Mouse (Mus musculus): Measurements from ENCODE around the gene Plau.

Gene Plau

DNA sequence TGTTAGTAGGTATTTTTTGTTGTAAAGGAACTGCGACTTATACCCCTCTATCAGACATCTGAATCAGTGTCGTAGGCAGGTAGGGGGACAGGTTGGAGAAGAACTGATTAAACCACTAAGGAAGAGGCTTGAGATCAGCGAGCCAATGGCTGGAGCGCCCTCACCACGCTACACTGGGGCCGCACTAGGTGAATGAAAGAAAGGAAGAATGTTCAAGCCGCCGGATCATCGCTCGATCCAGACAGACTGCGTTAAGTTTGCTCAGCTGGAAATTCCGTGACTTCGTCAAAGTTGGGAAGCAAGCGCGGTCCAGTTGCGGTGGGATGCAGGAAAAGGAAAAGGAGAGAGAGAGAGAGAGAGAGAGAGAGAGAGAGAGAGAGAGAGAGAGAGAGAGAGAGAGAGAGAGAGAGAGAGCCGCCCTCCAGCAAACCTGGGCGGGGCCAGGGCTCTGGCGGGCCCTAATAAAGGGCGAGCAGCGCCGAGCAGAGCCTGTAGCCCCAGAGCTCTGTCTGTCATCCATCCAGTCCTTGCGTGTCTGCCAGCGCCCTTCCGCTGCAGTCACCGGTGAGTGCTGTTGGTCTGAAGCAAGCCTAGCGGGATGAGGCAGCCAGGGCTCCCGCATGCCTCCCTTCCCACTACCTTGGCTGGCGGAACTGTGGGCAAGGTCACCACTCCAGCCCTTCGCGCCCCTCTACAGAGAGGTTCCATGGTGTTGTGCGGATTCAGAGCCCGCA, at the start of gene Plau:
Gene Plau (plus strand): TSS at position 490 of the 734 bp plus-strand sequence.
- DNase-seq (ENCODE audit: low spot score), result peak; percentile 88

DNA sequence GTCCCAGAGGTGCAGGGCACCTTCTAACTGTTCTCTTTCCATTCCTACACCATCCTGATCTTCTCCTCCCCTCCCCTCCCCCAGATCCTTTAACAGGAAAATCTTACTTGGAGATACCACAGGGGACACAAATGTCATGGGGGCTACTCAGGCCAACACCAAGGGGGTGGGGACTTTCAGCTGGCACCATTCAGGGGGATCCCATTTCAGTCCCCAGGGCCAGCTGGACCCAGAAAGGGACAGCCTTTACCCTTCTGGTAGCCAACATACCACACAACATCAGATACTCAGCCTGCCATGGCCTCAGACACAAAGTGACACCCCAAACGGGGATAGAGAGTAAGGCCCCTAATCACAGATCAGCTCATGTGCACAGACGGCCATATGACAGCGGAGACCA, 48.3 kb upstream of the Plau start:
- DNase-seq (ENCODE audit: low spot score), result no peak

DNA sequence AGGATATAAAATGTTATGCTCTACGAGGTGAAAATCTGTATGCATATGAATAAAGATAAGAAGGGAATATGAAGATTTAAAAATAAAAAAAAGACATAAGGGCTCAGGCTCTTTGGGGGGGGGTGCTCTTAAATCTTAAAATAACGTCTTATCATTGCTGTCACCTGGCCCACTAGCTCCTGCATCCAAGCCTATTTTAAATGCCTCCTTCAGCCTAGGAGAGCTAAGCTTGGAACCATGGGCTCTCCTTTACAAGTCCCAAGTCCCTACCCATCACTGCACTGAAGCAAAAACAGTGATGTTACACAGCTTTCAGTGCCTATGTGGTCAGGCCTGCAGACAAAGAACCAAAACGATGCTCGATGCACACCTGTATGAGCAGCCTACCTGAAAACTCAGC, 46.9 kb upstream of the Plau start:
- no peak for DNase-seq (ENCODE audit: low spot score)

DNA sequence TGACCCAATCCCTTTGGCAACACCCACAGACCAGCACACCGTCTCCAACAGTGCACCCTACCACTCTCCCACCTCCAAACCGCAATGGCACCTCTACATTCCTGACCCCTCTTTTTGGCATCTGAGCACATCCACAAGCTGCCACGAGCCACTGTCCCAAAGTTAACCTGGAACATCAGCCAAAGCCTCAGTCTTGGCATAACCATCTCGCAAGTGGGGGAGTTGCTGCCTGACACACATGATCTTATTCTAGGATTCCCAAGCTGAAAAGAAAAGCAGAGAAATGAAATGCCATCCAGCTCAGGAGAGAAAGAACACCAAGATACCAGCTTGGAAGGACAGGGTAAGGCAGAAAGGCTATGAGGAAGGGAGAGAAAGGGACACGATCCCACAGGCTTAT, 46.0 kb upstream of the Plau start:
- no peak for DNase-seq (ENCODE audit: low spot score)

DNA sequence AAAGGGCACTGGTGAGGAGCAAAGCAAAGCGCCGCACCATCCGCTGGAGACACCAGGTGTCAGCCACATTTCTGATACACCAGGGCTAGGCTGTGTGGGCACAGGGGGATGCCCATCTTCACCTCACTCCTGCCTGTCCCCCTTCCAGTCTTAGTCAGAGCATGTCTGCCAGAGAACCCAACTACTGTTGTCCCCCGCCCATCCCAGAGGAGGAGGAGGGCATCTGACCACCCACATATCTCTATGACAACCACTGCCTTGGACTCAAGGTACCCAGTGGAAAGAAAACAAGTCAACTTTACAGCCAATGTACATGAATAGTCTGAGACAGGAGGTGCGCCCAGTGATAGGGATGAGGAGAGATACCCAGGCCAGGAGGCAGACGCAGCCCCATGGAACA, 45.5 kb upstream of the Plau start:
- no peak for DNase-seq (ENCODE audit: low spot score)

DNA sequence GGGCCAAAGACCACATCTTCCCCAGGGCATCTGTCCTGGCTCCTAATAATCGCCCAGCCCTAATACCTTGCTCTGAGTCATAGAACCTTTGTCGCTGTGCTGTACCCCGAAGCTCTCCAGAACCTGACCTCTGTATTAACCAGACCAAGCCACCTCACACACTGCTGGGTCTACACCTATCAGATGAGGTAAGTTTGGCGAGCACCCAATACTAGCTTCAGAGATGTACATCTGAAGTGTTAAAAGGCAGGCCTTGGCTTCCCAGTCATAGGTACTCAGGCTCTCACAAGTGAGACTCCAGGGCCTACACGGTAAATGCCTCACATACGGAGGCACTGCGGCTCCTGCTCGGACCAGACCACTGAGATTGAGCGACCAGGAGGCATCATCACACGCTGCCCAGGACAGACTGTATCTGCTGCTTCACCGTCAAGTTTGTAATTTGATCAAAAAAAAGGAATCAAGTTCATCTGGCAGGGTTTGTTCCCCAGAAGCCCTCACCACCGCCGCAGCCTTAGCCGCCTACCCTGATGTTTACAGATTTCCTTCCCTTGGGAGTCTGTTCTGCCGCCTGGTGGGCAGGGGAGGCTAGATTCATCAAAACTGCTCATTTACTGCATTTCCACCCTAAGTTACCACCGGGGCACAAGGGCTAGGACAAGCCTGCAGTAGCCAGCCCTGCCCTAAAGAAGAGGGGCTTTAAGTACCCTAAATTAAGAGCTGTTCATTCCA, 44.8 kb upstream of the Plau start:
- no peak for DNase-seq (ENCODE audit: low spot score)

DNA sequence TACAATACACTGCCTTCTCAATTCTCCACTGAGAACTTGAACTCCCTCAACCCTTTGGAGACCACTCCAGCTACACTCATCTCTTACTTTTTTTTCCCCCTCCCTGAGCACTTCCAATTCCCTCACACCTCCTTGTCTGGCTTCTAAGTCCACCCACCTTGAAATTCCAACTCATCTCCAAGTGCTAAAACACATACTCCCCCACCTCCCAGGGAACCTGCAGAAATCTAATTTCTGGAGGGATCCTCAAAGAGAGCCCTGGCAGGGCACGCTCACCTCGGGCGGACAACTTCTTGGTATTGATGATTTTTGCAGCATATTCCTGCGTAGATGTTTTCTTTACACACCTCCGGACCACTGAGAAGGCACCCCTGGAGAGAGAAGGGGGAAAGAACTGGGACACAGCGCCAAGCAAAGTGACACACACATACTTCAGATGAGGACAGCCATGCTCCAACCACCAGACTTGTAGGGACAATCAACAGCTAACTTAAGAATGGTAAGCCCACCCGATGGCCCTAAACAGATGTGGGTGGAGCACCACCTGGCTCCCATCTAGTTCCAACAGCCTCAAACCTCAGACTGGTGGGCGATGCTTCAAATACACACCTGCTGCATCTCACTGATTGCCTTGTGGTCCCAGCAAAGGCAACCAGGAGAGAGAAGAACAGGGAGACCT, 44.1 kb upstream of the Plau start:
- no peak for DNase-seq (ENCODE audit: low spot score)

DNA sequence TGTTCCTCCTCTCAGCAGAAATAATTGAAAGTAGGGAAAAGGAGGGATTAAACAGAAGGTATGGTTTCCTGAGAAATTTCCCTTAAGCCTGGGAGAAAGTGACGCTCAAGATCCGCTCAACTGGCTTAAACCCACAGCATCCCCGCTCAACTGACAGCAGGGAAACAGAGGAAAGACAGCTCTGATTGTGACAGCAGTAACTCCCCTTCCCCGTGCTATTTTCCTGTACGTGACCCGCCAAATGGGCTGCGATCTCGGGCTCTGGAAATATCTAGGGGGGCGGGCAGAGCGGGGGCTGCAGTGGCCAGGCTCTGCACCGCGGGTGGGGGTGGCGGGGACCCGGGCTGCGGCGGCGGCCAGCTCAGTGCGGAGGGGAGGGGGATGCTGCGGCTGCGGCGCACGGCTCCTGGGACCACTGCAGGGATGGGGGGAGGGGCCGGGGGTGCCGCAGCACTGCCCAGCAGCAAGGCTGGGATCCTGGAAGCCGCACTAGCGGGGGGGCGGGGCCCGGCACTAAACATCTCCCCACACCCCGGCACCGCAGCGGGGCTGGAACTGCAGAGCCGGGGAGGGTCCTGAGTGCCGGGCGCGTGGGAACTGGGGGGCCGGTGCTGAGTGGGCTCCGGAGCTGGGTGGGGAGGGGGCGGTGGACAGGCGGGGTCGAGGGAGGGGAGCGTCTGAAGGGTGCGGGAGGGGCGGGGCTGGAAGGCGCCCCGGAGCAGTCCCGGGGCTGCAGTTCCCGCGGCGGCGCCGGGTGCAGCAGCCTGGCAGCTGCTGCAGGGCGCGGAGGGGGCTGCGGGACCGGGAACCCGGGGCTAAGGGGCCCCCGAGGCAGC, 43.3 kb upstream of the Plau start:
- DNase-seq (ENCODE audit: low spot score), result no peak

DNA sequence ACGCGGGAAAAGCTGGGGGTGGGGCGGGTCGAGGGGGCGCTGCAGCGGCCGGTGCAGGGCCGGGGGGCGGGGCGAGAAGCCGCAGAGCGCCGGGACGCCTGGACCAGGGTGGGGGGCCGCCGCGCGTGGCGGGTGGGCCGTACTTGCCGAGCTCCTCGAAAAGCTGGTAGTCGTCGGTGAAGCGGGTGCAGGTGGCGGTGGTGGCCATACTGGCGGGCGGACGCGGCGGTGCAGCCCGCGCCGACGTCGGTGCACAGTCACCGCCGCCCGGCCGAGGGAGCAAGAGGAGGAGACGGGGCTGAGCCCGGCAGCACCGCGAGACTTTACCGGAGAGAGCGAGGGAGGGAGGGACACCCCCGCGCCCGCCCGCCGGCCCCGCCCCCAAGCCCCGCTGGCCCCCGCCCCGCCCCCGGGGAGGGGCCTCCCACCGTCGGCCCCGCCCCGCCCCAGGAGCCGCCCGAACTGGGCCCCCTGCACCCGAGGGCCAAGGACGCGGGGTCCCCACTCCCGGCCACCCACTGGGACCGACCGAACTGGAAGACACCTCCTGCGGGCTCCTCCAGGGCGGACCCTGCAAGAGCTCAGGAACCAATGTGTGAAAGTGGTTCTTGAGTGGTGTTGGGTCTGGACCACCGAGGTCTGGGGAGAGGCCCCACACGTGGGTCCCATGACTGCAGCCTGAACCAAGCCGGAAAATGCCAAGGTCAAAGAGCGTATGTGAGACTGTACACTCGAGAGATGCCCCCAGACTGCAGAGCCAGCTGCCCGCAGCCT, 42.5 kb upstream of the Plau start, which contains the start of gene Camk2g:
Gene Camk2g (minus strand): TSS at position 331 of the 774 bp plus-strand sequence.
- DNase-seq (ENCODE audit: low spot score), result peak; percentile 87

DNA sequence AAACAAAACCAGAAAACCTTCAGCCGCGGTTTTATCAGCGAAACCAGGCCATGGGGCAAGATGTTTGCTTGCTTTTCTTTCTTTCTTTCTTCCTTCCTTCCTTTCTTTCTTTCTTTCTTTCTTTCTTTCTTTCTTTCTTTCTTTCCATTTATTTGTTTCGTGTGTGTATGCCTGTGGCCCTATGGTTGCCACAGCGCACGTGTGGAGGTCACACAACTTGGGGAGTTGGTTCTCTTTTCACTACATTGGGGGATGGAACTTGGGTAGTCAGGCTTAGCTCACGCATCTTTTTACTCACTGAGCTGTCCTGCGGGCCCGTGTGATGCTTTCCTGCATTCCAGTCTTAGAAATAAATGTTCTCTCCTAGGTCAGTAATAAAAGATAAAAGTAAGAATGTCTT, 41.9 kb upstream of the Plau start:
- DNase-seq (ENCODE audit: low spot score), result no peak

DNA sequence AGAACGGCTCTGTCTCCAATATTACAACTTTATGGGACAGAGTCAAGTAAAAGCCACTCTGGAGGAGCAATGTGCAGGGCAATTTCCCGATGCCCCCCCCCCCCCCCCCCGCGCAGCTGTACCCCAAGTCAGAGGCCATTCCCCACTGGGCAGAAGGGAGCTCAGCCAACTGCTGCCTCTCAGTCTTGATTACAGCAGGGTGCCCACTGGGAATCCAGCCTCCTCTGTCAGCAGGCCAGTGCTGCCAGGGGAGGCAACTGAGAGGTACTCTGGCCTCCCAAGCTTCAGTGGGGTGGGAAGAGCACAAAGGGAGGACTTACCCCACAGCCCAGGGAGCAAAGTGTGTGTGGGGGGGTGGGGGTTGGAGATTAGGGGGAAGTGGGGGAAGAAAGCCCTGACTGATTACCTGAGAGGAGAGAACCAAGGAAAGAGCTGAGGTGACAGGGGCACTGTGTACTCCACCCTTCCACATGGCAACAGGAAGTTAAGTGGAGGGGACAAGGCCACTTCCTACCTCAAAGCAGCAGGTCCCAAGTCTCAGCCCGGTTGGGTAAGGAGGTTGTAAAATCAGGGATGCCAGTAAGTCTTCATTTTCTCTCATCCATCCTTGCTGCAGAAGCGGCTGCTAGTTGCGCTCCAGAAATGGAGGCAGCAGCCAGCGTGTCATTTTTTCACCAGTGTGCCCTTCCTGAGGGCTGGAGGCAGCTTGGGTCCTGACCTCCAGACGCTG, 40.9 kb upstream of the Plau start:
- no peak for DNase-seq (ENCODE audit: low spot score)

DNA sequence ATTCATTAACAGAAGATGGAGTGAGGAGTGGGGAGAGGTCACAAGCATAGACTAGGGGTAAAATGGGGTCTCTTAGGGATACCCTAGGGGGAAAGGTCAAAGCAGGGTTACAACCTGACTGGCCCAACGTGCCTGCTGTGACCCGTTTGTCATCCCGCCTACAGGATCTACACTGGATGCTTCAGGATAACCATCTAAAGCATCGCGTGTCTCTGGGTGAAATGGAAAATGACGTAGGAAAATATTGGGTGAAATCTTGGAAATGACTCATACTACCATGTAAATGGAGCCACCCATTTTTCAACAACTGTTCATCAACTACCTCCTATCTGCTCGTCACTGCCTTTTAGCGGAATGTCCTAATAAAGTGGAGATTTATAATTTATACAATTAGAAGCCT, 40.3 kb upstream of the Plau start:
- no peak for DNase-seq (ENCODE audit: low spot score)

DNA sequence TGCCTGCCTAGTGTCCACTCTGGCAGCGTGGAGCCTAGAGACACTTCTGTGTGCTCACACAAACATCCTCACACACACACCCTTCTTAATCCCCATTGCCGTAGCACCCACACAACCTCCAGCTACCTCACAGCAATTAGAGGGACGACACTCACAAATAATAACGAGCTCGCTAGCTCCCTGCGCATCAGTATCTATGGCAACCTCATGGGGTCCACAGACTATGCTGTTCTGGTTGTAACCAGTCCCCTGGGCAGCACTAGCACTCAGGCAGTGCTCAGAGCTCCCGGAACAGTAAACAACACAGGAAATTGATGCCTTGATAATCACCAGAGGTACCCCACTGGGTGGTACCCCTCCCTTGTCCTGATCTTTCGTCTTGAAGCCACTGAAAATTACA, 39.8 kb upstream of the Plau start:
- DNase-seq (ENCODE audit: low spot score), result no peak

DNA sequence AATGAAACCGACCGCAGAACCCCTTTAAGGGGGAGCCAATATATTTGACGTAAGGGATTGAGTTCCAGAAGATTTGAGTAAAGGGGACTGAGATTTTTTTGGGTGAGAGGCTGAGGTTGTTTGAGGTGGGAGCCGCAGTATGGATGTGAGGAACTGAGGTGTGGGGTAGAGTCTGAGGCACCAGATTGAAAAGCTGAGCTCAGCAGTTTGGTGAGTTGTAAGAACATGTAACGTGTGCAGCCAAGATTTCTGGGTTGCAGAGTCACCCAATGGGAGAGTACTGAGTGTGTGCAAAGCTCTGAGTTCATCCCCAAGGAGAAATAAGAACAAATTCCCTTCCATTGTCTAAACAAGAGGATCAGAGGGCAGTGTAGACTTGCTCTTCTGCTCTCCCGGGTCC, 38.2 kb upstream of the Plau start:
- no peak for DNase-seq (ENCODE audit: low spot score)

DNA sequence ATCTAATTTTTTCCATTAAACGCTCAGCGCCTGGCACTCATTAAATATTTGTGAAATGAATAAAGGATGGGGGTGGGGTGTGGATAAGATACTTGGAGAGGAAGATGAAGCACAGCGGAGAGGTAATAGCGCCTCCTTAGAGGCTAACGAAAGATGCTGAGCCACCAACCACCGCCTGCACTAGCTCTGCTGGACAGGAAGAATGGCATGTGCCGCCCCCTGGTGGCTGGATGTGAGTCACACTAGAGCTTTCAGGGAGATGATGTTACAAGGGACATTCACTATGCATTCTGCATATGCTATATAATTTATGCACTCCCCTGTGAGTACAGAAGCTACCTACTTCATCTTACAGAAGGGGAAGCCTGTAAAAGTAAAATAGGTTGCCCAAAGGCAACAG, 37.7 kb upstream of the Plau start:
- DNase-seq (ENCODE audit: low spot score), result peak; percentile 93

DNA sequence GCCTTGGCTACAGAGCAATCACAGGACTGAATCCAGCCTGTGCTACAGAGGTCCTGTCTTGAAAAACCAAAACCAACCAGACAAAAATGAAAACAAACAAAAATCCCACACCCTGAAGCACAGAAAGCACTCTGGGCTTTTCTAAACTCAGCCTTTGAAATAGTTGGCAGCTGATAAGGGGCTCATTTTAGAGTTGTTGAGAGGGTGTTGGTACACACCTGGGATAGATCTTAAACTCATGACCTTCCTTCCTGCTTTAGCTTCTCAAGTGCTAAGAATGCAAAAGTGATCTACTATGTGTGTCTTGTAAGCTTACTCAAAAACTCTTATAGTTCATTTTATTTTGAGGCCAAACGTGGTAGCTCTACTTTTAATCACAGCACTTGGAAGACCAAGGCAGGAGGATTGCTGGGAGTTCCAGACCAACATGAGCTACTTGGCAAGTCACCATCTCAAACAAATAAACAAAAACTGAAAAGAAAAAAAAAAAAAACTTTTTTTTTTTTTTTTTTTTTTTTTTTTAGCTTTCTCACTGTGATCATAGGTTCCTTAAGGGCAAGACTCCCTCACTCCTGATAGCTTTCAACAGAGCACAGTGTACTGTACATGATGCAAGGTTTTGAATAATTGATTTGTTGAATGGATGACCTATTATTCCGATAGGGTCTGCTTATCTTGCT, 33.4 kb upstream of the Plau start:
- DNase-seq (ENCODE audit: low spot score), result no peak

DNA sequence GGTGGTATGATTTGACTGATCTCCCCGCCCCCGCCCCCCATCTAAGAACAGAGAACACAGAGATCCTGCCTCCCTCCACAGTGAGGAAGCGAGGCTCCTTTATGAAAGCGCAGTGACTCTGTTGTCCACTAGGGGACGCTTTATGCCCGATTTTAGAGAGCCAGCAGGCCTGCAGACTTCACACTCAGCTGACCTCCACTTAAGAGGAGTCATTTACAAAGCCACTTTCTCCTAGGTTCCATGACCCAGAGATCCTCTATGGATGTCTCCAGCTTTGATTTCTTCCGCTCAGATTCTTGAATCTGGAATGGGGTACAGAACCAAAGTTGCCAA, 32.9 kb upstream of the Plau start:
- peak; percentile 86 for DNase-seq (ENCODE audit: low spot score)

DNA sequence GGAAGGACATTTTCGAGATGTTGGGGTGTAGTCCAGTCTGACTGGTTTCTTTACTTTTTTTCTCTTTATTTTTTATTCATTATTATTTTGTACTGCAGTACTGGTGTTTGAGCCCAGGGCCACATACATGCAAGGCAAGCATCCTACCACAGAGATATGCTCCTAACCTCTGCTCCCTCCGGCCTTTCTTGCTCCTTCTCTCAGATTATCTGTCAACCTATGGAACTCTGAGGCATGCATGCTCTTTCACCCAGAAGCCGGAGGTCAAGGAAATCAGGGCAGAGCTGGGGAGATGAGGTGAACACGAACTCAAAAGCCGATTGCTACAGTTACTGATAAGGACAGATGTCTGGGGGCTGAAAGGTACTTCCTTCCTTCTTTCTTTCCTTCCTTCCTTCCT, 32.0 kb upstream of the Plau start:
- DNase-seq (ENCODE audit: low spot score), result no peak

DNA sequence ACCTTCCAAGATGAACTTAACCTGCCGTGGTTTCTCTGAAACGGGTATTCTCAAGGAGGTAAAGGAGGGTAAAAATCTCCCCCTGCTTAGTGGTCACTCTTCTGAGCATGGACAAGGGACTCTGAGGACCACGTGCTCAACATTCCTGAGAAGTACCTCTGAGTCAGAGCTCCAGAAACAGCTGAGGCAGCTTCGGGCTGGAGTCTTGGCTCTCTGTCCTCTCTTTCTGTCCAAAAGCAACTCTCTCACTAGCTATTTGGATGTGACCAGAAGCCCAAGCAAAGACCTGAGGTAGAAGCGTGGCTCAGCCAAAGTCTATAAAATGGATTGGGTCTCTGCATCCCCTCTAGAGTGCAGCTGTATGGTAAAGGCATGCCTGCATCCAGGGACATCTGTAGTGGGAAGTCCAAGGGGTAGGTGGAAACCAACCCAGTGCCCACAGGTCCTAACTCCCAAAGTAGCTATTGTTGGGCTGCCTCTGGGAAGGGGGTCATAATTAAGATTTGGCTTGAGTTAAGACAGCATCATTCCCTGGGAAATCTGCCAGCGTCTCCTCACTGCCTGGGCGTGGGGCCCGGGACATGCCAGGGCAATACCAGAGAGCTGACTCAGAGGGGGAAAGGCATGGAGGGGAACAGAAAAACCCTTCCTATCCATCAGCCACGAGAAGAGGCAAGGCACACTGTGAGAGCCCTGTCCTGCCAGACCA, 31.3 kb upstream of the Plau start:
- peak; percentile 94 for DNase-seq (ENCODE audit: low spot score)
